Mouse (Mus musculus): ENCODE data around the gene Sspo.

- no peak for TF ChIP-seq CTCF (conservative IDR thresholded peaks at IDR 0.05 in 1 of 2, IDR thresholded peaks at IDR 0.05 in 1 of 2; ENCODE audit: low read depth in 2 of 2, low read length in 2 of 2)
- no peak for TF ChIP-seq POLR2A (IDR thresholded peaks at IDR 0.05; ENCODE audit: low read depth, low read length)
- no peak for TF ChIP-seq CHD1 (IDR thresholded peaks at IDR 0.05; ENCODE audit: low read depth, low read length)
- TF ChIP-seq USF1 (IDR thresholded peaks at IDR 0.05; ENCODE audit: low read depth, low read length), result no peak
- no peak for TF ChIP-seq GABPA (IDR thresholded peaks at IDR 0.05; ENCODE audit: insufficient replicate concordance, low read depth, low read length)
Observed at GRCm38 (mm10) chr6:48409726-48410343, 38.2 kb upstream of the Sspo start.

Data from CH12.LX (cell line).